ENCODE assay signal across 8 mouse cellular contexts in genomic region chr3:145938405-145939349, GRCm38 (mm10). TPM values are rescaled to one million over a fixed set of nuclear protein-coding genes. Genes with fewer than 3 reads are reported as not detected.
DNase-seq lines count a peak whose midpoint lies in the region; ATAC-seq lines count a peak whose summit lies in the region.

No protein-coding gene starts in this region.

- 14% methylated on average over 48 of the region's 50 CpGs for WGBS in liver, embryonic 12.5 days (ENCODE audit: insufficient replicate concordance)
- WGBS in stomach, embryonic 14.5 days, result 18% methylated on average over 50 of the region's 50 CpGs

- H3K36me3 ChIP-seq in liver, embryonic 12.5 days, result peaks cover 36% of the 10 kb centered on the region
- H3K36me3 ChIP-seq in stomach, embryonic 14.5 days (ENCODE audit: control insufficient read depth, insufficient read depth, low read length), result peaks cover 17% of the 10 kb centered on the region; the same call in 1 of the 2 replicates

- peak overlapping the region; percentile 84 for H3K4me3 ChIP-seq in liver, embryonic 12.5 days
- peak overlapping the region; percentile 91 for H3K4me3 ChIP-seq in stomach, embryonic 14.5 days (ENCODE audit: low read depth, low read length)

- peak overlapping the region; percentile 90 for H3K4me2 ChIP-seq in liver, embryonic 12.5 days
- peak overlapping the region; percentile 74 for H3K4me2 ChIP-seq in stomach, embryonic 14.5 days (replicated peaks; ENCODE audit: low read depth, low read length)

- peak; percentile 3; the same call in 1 of the 2 replicates for ATAC-seq in frontal cortex, adult (ENCODE audit: low TSS enrichment)
- no peak for ATAC-seq in liver, embryonic 12.5 days
- 0 out of 2 replicates have a peak, but pooled peaks have one; percentile 7 for ATAC-seq in stomach, embryonic 14.5 days (ENCODE audit: insufficient number of reproducible peaks, insufficient read depth, low FRiP score, low read depth)

- no peaks in the 10 kb centered on the region for H3K9me3 ChIP-seq in liver, embryonic 12.5 days (replicated peaks)
- H3K9me3 ChIP-seq in stomach, embryonic 14.5 days (ENCODE audit: control insufficient read depth, low read depth, low read length), result no peaks in the 10 kb centered on the region

- peak overlapping the region; percentile 87 for H3K9ac ChIP-seq in liver, embryonic 12.5 days
- peak overlapping the region; percentile 95 for H3K9ac ChIP-seq in stomach, embryonic 14.5 days (replicated peaks; ENCODE audit: low read depth, low read length)

- peak overlapping the region; percentile 66 for H3K27ac ChIP-seq in liver, embryonic 12.5 days
- H3K27ac ChIP-seq in stomach, embryonic 14.5 days (ENCODE audit: low read length), result peak overlapping the region; percentile 52; the same call in 1 of the 2 replicates

- no peak for DNase-seq in frontal cortex, postnatal 25 days (ENCODE audit: low spot score in 2 of 2)
- peak; percentile 55 for DNase-seq in thymus, postnatal 14 days
- no peak for DNase-seq in thymus, adult 18-20 months
- peak; percentile 25 for DNase-seq in heart, postnatal 4 days
- DNase-seq in left cerebral cortex, adult 9 months (ENCODE audit: low spot score in 2 of 2), result no peak

- H3K27me3 ChIP-seq in liver, embryonic 12.5 days (replicated peaks), result no peaks in the 10 kb centered on the region
- no peaks in the 10 kb centered on the region for H3K27me3 ChIP-seq in stomach, embryonic 14.5 days (ENCODE audit: control insufficient read depth, insufficient read depth, low read length)

- H3K4me1 ChIP-seq in liver, embryonic 12.5 days, result peaks cover 42% of the 10 kb centered on the region
- peaks cover 11% of the 10 kb centered on the region for H3K4me1 ChIP-seq in stomach, embryonic 14.5 days (ENCODE audit: control insufficient read depth, insufficient read depth, low read length)

RNA-seq across cellular contexts. Expression of gene 2410004B18Rik, which starts 0.9 kb away (rescaled TPM):
- 10 to 100 TPM; 24.8 to 25.5 TPM for total RNA-seq in heart, postnatal 4 days (2021)
- 25.6 and 27.4 TPM in 2 replicates for polyA plus RNA-seq in liver, embryonic 12.5 days (2016; fragmentation: Nextera tagmentation; extraction: Ambion mirVana)
- 41.5 and 45.1 TPM in 2 replicates for polyA plus RNA-seq in stomach, embryonic 14.5 days (2014; fragmentation: Nextera tagmentation; extraction: Ambion mirVana)

RNA-seq across cellular contexts. Expression of gene Bcl10, which starts 16.1 kb away (rescaled TPM):
- 10 to 100 TPM; 25.5 to 27.4 TPM for total RNA-seq in heart, postnatal 4 days (2021)
- 25.0 and 26.0 TPM in 2 replicates for polyA plus RNA-seq in liver, embryonic 12.5 days (2016; fragmentation: Nextera tagmentation; extraction: Ambion mirVana)
- 50.0 and 55.6 TPM in 2 replicates for polyA plus RNA-seq in stomach, embryonic 14.5 days (2014; fragmentation: Nextera tagmentation; extraction: Ambion mirVana)

RNA-seq across cellular contexts. Expression of gene Syde2, which starts 49.0 kb away (rescaled TPM):
- 10 to 100 TPM; 33.2 to 35.2 TPM for total RNA-seq in heart, postnatal 4 days (2021)
- 1.3 and 1.4 TPM in 2 replicates for polyA plus RNA-seq in liver, embryonic 12.5 days (2016; fragmentation: Nextera tagmentation; extraction: Ambion mirVana)
- 3.1 and 3.8 TPM in 2 replicates for polyA plus RNA-seq in stomach, embryonic 14.5 days (2014; fragmentation: Nextera tagmentation; extraction: Ambion mirVana)

Comparison
In these comparisons a context has a peak if more than half of its experiments do, and no peak if none do; other contexts are left out.
1. DNase-seq: peak in thymus, postnatal 14 days (single experiment) and heart, postnatal 4 days (single experiment); none in frontal cortex, postnatal 25 days (0 of 2), thymus, adult 18-20 months (0 of 2) and left cerebral cortex, adult 9 months (0 of 2).